ENCODE assay signal across 14 mouse cellular contexts in genomic region chr5:64586316-64586715, GRCm38 (mm10).
"Had no signal": no experiment of that assay in that cellular context is flagged by ENCODE, and none has a peak within 500 bp of the region (broad histone marks: within the 10 kb centered on the region; RNA-seq: fewer than 3 reads in every experiment).

No protein-coding gene starts in this region.

- H3K27me3 ChIP-seq: limb, embryonic 12.5 days; midbrain, embryonic 15.5 days; neural tube, embryonic 15.5 days had no signal

- DNase-seq: kidney, adult 8-10 months; kidney, postnatal 25 days; lung, embryonic 14.5 days; lung, postnatal 10 days; lung, postnatal 4 days; right cerebral cortex, adult 18-20 months; right cerebral cortex, postnatal 25 days; thymus, postnatal 36 days had no signal

- H3K4me2 ChIP-seq: limb, embryonic 12.5 days; lung, embryonic 14.5 days; midbrain, embryonic 15.5 days; neural tube, embryonic 15.5 days had no signal

- H3K36me3 ChIP-seq: limb, embryonic 12.5 days; midbrain, embryonic 10.5 days; midbrain, embryonic 15.5 days; neural tube, embryonic 15.5 days had no signal

- H3K9me3 ChIP-seq: limb, embryonic 12.5 days; midbrain, embryonic 10.5 days; midbrain, embryonic 15.5 days; neural tube, embryonic 15.5 days had no signal

- H3K9ac ChIP-seq: limb, embryonic 12.5 days; lung, embryonic 14.5 days; midbrain, embryonic 15.5 days; neural tube, embryonic 15.5 days had no signal

- H3K4me1 ChIP-seq: midbrain, embryonic 15.5 days had no signal

- H3K4me3 ChIP-seq: layer of hippocampus, adult 2 months; limb, embryonic 12.5 days; midbrain, embryonic 10.5 days; midbrain, embryonic 15.5 days; neural tube, embryonic 15.5 days had no signal

- ATAC-seq: intestine, postnatal 0 days; midbrain, embryonic 15.5 days had no signal

- H3K27ac ChIP-seq: layer of hippocampus, adult 2 months; limb, embryonic 12.5 days; midbrain, embryonic 10.5 days; midbrain, embryonic 15.5 days; neural tube, embryonic 15.5 days had no signal
